Mouse (Mus musculus) c-Kit-negative CD71-positive TER-119-positive erythroid progenitor cells, embryonic 14.5 days (primary cell): ENCODE data around the gene Pou2f1.
"Not testable (repeated sequence)": the region's sequence is repeated elsewhere in the genome, so short reads cannot be mapped to it uniquely, and the experiment has no call there.

Experiments used
- DNase-seq: peaks from one replicate; pipeline ENCODE4 v3.0.0-alpha.2; 2013; ENCODE audit warnings: low read depth, low spot score

Gene Pou2f1

DNA sequence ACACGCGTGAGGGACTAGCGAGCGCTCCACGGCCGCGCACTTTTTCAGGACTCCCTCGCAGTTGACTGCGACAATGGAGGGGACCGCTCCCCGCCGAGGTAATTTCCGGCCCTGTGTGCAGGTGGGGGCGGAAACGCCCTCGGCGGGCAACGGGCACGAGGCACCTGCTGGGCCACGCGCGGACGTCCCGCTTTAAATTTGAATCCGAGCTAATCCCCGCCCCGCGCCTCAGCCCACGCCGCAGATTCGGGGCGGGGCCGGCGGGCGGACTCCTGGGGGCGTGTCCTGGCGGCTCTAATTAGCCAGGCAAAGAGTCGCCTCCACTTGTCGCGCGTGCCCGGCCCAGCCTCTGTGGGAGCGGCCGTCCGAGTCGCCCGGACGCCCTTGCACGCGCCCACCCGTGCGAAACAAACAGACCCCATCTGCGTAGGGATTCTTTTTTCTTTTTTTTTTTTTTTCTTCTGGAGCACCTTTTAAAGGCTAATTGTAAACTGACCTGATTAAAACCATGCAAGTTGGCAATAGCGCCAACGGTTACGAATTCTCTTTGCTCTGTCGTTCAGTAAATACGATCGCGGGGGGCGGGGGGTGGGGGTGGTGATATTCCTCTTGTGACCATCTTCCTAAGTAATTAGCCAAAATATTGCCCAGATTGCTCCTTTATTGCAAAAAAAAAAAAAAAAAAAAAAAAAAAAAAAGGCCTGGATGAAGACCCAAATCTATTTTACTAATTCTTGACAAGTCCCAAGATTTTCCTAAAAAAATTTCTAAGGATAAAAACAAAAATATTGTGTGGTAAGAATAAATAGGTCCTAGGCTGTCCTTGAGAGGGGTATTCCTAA lies 924 bp upstream of the Pou2f1 start:
- peak; percentile 84 for DNase-seq

- no peak for DNase-seq
Observed at GRCm38 (mm10) chr1:166001904-166002489, 481 bp downstream of the Pou2f1 start.

- DNase-seq = no peak
Observed at GRCm38 (mm10) chr1:166001121-166001903, 1.2 kb downstream of the Pou2f1 start.

DNA sequence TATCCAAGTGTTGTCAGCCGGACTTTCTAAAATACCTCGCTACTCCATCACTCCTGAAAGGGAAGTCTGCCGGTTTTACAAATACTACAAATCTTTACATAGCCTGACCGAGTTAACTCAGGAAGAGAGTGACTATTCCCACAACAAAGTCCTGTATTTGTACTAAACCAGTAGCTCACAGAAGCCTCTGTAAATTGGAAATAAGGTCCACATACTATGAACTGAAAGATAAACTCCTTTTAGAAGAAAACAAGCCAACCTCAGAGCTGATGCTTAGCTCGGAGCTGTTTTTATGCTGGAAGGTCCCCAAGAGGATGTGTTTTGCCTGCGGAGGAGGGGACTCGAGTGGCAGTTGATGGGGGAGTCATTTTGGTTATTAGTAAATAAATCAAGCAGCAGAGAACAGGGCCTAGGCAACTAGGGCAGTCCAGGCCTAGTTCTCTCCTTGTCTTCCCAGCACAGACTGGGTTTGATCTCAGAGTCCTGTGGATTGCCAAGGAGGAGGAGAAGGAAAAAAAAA lies 1.8 kb downstream of the Pou2f1 start:
- DNase-seq = no peak

- DNase-seq = no peak
Observed at GRCm38 (mm10) chr1:165999709-166000108, 2.8 kb downstream of the Pou2f1 start.

DNA sequence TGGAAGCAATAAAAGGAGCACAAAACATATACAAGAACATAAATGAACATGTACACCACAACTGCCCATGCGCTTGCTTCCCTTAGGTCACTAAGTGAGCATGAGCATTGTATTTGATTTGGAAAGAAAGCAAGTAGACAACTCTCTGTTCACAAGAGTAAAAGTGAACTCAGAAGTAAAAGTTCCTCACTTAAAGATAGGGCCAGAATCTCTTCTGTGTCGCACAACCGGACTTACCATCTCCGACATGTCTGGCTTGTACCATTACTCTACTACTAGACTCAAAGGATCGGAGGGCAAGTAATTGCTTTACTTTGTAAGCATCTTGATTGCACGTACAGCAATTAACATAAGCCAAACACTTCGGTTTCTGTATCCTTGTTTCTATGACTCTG lies 6.8 kb downstream of the Pou2f1 start:
- no peak for DNase-seq

DNA sequence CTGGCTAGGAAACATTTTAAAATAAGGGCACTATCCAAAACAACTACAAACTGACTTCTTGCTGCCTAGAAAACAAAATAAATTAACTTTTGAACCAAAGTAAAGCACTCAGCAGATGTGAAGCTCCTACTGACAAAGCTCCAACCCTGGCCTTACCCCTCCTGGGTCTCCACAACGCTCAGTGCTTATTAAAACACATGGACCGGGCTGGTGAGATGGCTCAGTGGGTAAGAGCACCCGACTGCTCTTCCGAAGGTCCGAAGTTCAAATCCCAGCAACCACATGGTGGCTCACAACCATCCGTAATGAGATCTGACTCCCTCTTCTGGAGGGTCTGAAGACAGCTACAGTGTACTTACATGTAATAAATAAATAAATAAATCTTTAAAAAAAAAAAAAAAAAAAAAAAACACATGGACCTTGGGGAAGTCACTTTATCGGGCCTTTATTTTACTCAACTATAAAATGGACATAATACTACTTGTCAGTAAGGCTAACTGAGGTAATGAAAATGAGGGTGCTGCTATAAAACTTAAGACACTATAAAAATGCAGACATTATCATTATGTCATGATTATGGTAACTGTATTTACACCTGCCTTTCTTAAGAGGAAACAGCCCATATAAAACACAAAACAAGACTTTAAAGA lies 7.3 kb downstream of the Pou2f1 start:
- DNase-seq = not testable (repeated sequence)

DNA sequence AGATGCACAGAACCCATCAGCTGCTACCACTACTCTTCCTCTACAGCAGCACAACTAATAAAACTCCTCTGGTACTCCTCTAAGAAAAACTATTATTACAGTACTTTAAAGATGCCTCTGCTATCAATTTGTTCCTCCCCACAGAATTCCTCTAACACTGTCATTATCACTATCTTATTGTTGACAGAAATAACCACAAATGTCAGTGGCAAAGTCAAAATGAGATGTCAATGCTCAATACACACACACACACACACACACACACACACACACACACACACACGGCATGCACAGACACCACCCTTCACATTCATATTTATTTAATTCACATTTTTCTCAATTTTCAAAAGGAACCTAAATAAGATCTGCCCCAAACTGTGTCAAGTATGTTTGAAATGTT lies 8.2 kb downstream of the Pou2f1 start:
- no peak for DNase-seq

- DNase-seq = no peak
Observed at GRCm38 (mm10) chr1:165993270-165994156, 9.0 kb downstream of the Pou2f1 start.

GRCm38 (mm10) chr1:165988536-165988935 lies 13.9 kb downstream of the Pou2f1 start:
- DNase-seq = no peak

GRCm38 (mm10) chr1:165988072-165988471 lies 14.4 kb downstream of the Pou2f1 start:
- no peak for DNase-seq

GRCm38 (mm10) chr1:165985743-165986360 lies 16.6 kb downstream of the Pou2f1 start:
- DNase-seq = no peak

GRCm38 (mm10) chr1:165985186-165985585 lies 17.3 kb downstream of the Pou2f1 start:
- no peak for DNase-seq

DNA sequence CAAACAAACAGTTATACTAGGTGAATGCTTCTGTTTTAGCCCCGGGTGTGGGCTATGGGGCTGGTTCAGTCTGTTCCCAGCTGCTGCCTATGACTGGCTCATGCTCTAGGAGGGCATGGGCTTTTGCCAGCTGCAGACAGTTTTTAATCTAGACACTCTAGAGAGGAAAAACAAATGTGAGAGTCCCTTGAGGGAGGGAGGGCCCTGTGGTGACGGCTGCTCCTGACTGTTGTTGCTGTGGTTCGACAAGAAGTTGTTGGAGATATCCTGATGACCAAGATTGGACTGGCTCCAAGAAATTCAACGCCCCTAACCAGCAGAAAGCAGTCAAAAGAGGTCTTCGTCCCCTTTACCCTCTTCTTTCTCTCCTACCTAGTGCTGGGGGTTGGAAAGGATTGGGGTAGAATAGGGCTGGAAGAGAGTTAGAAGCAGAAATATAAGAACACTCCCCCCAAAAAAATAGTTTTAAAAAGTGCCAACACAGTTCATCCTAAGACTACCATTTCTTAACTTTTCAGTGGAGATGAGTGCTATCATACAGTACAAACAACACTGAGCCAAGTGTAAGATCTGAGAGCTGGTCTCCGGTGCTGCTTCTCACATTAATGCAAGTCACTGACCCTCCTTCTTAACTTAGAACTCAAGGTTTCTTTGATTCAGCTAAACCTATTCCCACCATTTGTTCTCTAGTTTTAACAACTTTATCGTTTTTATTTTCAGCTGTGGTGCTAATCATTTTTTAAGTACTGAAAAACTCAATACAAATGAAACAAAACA lies 25.6 kb downstream of the Pou2f1 start:
- DNase-seq = no peak

DNA sequence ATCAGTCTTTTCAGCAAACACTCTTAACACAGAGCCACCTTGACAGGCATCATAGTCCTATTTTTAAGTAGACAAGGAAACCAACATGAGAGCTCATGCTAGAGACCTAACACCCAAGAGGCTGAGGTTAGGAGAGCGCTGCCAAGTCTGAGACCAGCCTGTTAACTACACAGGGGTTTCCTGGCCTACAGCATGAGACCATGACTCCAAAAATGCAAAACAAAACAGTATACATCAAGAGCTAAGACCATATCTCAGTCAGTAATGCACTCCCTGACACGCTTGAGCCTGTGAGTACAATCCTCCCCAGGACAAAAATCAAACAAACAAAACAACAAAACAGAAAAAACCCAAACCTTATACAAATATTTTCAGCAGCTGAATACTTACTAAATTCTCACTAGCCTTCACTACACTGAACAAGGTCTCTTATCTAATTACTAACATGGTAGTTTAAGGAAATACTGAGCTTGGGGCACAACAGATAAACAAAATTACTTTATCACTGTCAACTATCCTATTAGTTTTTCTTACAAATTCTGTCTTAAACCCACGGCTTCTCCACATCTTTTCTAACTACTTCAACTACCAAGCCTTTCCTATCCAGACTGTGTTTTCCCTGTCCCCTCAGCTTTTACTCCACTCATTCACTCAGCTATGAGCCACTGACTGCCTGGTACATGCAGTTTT lies 33.3 kb downstream of the Pou2f1 start:
- no peak for DNase-seq

DNA sequence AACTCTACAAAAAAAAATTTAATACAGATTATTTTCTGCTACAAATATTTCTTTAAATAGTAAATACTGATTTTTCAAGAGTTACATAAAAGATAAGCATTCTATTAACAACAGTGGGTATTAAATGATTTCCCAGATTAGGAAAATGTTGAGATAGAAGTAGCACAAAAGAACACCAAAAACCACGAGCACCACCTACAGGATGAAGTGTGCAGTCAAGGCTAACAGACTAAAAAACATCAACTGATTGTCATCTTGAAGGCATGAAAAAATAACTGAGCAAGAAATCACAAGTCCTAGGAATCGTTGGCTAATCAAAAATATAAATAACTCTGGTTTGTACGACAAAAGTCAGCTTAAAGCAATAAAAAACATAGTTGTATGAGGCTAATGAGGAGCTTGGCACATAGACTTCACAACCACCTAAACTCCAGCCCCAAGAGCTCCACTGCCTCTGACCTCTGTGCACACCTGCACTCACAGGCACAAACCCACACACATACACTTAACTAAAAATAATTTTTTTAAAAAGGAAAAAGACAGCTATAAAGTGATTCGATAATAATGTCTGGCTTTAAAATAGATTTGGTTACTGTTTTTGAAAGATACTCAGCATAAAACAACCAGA lies 35.3 kb downstream of the Pou2f1 start:
- DNase-seq = no peak

DNA sequence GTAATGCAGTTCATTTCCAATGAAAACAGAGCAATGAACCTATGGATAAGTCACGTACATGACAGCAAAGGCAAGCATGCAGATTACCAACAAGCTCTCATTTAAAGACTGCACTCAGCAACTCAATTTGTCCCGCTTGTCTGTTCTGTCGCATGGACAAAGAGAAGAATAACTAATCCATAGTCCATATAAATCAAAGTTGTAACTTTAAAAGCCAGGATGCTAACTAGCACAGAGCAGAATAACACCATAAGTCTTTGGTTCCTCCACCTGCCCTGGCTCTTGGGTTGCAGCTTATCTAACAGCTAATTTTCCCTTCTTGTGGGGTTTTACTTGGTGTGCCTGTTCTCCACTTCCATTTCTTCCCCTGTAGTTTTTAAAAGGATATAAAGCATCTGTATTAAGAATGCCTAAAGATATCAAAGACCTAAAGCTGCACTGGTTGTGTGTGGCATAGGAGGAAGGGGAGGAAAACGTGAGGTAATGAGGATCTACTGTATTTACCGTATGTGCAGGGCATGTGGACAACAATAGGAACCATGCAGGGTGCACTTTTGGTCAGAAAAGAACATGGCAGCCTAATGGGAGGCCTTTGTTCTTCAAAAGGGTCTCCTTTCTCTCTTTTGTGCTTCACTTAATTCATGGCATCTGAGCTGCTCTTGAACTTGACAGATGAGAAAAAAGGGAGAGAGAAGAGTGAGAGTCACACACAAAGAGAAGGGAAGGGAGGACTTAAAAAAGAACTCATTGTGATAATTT lies 36.1 kb downstream of the Pou2f1 start:
- DNase-seq = no peak
